Mouse (Mus musculus): ENCODE results near the gene Yif1a. TPM values are rescaled to one million over a fixed set of nuclear protein-coding genes. Genes with fewer than 3 reads are reported as not detected.
A peak's percentile ranks its signal among the peaks of the same experiment; 100 is the strongest.

The Yif1a gene
- polyA plus RNA-seq, 1 experiment, result 40.6 TPM

- Histone ChIP-seq H3K27me3 (ENCODE audit: control insufficient read depth, insufficient read depth, low read length, poor library complexity, severe bottlenecking) (no peaks in the 10 kb centered on the region), H3K9me3 (replicated peaks; ENCODE audit: control insufficient read depth, insufficient read depth, low read length, poor library complexity, severe bottlenecking) (no peaks in the 10 kb centered on the region), H3K4me1 (ENCODE audit: control insufficient read depth, insufficient read depth, low read length) (peaks cover 12% of the 10 kb centered on the region), H3K36me3 (ENCODE audit: control insufficient read depth, insufficient read depth, low read length, poor library complexity, severe bottlenecking) (no peaks in the 10 kb centered on the region), H3K9ac (ENCODE audit: low read depth, poor library complexity, severe bottlenecking) (no peak overlapping the region), H3K4me3 (ENCODE audit: low read depth, low read length) (peak overlapping the region; percentile 10; the same call in 1 of the 2 replicates), H3K27ac (ENCODE audit: insufficient read depth, low read length) (no peak overlapping the region)
- no peak for TF ChIP-seq CTCF (IDR thresholded peaks at IDR 0.05; ENCODE audit: low read depth, low read length)
- TF ChIP-seq EP300 (IDR thresholded peaks at IDR 0.05; ENCODE audit: insufficient read depth, low read depth, low read length), result no peak
Observed at GRCm38 (mm10) chr19:5067040-5067799, 21.1 kb upstream of the Yif1a start.

DNA sequence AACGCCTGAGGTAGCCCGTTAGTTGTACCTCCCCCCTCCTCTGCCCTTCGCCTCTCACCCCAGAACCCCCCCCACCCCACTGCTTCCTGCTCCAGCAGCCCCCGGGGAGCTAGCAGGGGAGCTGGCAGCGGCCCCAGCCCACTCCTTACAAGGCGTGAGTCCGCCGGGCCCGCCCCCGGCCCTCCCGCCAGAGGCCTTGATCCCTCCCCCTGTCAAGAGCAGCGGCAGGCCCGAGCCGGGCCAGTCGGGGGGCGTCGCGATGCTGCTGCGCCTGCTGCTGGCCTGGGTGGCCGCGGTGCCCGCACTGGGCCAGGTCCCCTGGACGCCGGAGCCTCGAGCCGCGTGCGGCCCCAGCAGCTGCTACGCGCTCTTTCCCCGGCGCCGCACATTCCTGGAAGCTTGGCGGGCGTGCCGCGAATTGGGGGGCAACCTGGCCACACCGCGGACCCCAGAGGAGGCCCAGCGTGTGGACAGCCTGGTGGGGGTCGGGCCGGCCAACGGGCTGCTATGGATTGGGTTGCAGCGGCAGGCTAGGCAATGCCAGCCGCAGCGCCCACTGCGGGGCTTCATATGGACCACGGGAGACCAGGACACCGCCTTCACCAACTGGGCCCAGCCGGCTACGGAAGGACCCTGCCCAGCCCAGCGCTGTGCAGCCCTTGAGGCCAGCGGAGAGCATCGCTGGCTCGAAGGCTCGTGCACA, 20.3 kb upstream of the Yif1a start, which contains the start of gene Cd248:
Cd248 (plus strand) TSS at position 212 of the 703 bp plus-strand sequence.
- Histone ChIP-seq H3K27ac (ENCODE audit: insufficient read depth, low read length) (no peak within 1 kb of the TSS), H3K27me3 (ENCODE audit: control insufficient read depth, insufficient read depth, low read length, poor library complexity, severe bottlenecking) (no peaks in the 10 kb centered on the region), H3K4me1 (ENCODE audit: control insufficient read depth, insufficient read depth, low read length) (peaks cover 6% of the 10 kb centered on the region)

DNA sequence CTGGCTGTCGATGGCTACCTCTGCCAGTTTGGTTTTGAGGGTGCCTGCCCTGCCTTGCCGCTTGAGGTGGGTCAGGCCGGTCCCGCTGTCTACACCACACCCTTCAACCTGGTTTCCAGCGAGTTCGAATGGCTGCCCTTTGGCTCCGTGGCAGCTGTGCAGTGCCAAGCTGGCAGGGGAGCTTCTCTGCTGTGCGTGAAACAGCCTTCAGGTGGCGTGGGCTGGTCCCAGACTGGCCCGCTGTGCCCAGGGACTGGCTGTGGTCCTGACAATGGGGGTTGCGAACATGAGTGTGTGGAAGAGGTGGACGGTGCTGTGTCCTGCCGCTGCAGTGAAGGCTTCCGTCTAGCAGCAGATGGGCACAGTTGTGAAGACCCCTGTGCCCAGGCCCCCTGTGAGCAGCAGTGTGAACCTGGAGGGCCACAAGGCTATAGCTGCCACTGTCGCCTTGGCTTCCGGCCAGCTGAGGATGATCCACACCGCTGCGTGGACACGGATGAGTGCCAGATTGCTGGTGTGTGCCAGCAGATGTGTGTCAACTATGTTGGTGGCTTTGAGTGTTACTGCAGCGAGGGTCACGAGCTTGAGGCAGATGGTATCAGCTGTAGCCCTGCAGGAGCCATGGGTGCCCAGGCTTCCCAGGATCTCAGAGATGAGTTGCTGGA, 19.6 kb upstream of the Yif1a start:
- Histone ChIP-seq H3K4me3 (ENCODE audit: low read depth, low read length) (peak overlapping the region; percentile 39), H3K4me1 (ENCODE audit: control insufficient read depth, insufficient read depth, low read length) (peaks cover 6% of the 10 kb centered on the region), H3K9me3 (replicated peaks; ENCODE audit: control insufficient read depth, insufficient read depth, low read length, poor library complexity, severe bottlenecking) (no peaks in the 10 kb centered on the region), H3K9ac (ENCODE audit: low read depth, poor library complexity, severe bottlenecking) (peak overlapping the region; percentile 33; the same call in 1 of the 2 replicates), H3K27me3 (ENCODE audit: control insufficient read depth, insufficient read depth, low read length, poor library complexity, severe bottlenecking) (no peaks in the 10 kb centered on the region), H3K27ac (ENCODE audit: insufficient read depth, low read length) (no peak overlapping the region), H3K36me3 (ENCODE audit: control insufficient read depth, insufficient read depth, low read length, poor library complexity, severe bottlenecking) (no peaks in the 10 kb centered on the region)
- TF ChIP-seq EP300 (IDR thresholded peaks at IDR 0.05; ENCODE audit: insufficient read depth, low read depth, low read length), result no peak

More for the DNA sequence above, 20.3 kb upstream of the Yif1a start, which contains the start of gene Cd248:
- Histone ChIP-seq H3K4me3 (ENCODE audit: low read depth, low read length) (peak within 1 kb of the TSS; percentile 39), H3K9ac (ENCODE audit: low read depth, poor library complexity, severe bottlenecking) (peak within 1 kb of the TSS; percentile 33), H3K9me3 (replicated peaks; ENCODE audit: control insufficient read depth, insufficient read depth, low read length, poor library complexity, severe bottlenecking) (no peaks in the 10 kb centered on the region), H3K36me3 (ENCODE audit: control insufficient read depth, insufficient read depth, low read length, poor library complexity, severe bottlenecking) (no peaks in the 10 kb centered on the region)
- TF ChIP-seq EP300 (IDR thresholded peaks at IDR 0.05; ENCODE audit: insufficient read depth, low read depth, low read length), result no peak
- no peak for TF ChIP-seq CTCF (IDR thresholded peaks at IDR 0.05; ENCODE audit: low read depth, low read length)
- TF ChIP-seq POLR2A (IDR thresholded peaks at IDR 0.05; ENCODE audit: insufficient read depth, low read length), result no peak

GRCm38 (mm10) chr19:5069486-5069885, 18.9 kb upstream of the Yif1a start:
- no peak overlapping the region for H3K27ac ChIP-seq (ENCODE audit: insufficient read depth, low read length)

DNA sequence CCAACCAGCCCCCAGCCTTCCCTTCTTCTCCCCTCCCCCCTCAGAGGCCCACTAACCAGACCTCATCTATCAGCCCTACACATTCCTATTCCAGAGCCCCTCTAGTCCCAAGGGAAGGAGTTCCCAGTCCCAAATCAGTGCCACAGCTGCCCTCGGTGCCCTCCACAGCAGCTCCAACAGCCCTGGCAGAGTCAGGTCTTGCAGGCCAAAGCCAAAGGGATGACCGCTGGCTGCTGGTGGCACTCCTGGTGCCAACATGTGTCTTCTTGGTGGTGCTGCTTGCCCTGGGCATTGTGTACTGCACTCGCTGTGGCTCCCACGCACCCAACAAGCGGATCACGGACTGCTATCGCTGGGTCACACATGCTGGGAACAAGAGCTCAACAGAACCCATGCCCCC, 18.4 kb upstream of the Yif1a start:
- Histone ChIP-seq H3K27me3 (ENCODE audit: control insufficient read depth, insufficient read depth, low read length, poor library complexity, severe bottlenecking) (no peaks in the 10 kb centered on the region), H3K4me1 (ENCODE audit: control insufficient read depth, insufficient read depth, low read length) (peaks cover 6% of the 10 kb centered on the region), H3K36me3 (ENCODE audit: control insufficient read depth, insufficient read depth, low read length, poor library complexity, severe bottlenecking) (no peaks in the 10 kb centered on the region), H3K9ac (ENCODE audit: low read depth, poor library complexity, severe bottlenecking) (no peak overlapping the region), H3K9me3 (replicated peaks; ENCODE audit: control insufficient read depth, insufficient read depth, low read length, poor library complexity, severe bottlenecking) (no peaks in the 10 kb centered on the region), H3K27ac (ENCODE audit: insufficient read depth, low read length) (no peak overlapping the region), H3K4me3 (ENCODE audit: low read depth, low read length) (no peak overlapping the region)
- TF ChIP-seq CTCF (IDR thresholded peaks at IDR 0.05; ENCODE audit: low read depth, low read length) (no peak), POLR2A (IDR thresholded peaks at IDR 0.05; ENCODE audit: insufficient read depth, low read length) (no peak), EP300 (IDR thresholded peaks at IDR 0.05; ENCODE audit: insufficient read depth, low read depth, low read length) (no peak)

More at GRCm38 (mm10) chr19:5069486-5069885, 18.9 kb upstream of the Yif1a start:
- TF ChIP-seq POLR2A (IDR thresholded peaks at IDR 0.05; ENCODE audit: insufficient read depth, low read length), result no peak
- no peak for TF ChIP-seq EP300 (IDR thresholded peaks at IDR 0.05; ENCODE audit: insufficient read depth, low read depth, low read length)
- no peak for TF ChIP-seq CTCF (IDR thresholded peaks at IDR 0.05; ENCODE audit: low read depth, low read length)
- Histone ChIP-seq H3K36me3 (ENCODE audit: control insufficient read depth, insufficient read depth, low read length, poor library complexity, severe bottlenecking) (no peaks in the 10 kb centered on the region), H3K4me1 (ENCODE audit: control insufficient read depth, insufficient read depth, low read length) (peaks cover 6% of the 10 kb centered on the region), H3K27me3 (ENCODE audit: control insufficient read depth, insufficient read depth, low read length, poor library complexity, severe bottlenecking) (no peaks in the 10 kb centered on the region), H3K4me3 (ENCODE audit: low read depth, low read length) (no peak overlapping the region), H3K9me3 (replicated peaks; ENCODE audit: control insufficient read depth, insufficient read depth, low read length, poor library complexity, severe bottlenecking) (no peaks in the 10 kb centered on the region), H3K9ac (ENCODE audit: low read depth, poor library complexity, severe bottlenecking) (no peak overlapping the region)

Measured in ES-Bruce4 (cell line).